Mouse (Mus musculus): ENCODE measurements at regions not wholly inside any gene's neighbourhood (a gene's known extent, or its start where the extent isn't known, plus 50 kb on each side); places are given as distances from the start of the nearest gene placed in this dataset.

GRCm38 (mm10) chr19:14968283-14968682, 370.4 kb upstream of the Tle4 start:
- TF ChIP-seq CTCF (IDR thresholded peaks at IDR 0.05; ENCODE audit: low read depth) (no peak), EP300 (optimal IDR thresholded peaks at IDR 0.05) (no peak)

All from stomach, postnatal 0 days (tissue).